Mouse (Mus musculus) gastrocnemius, postnatal 10 days (tissue): ENCODE data around the gene Nmt1. TPM values are rescaled to one million over a fixed set of nuclear protein-coding genes. Genes with fewer than 3 reads are reported as not detected.

Source experiments
- DNase-seq: peaks from one replicate; pipeline ENCODE4 v3.0.0; 2021; ENCODE audit warnings: mixed read lengths
- total RNA-seq, 2 experiments: library from RNA; stranded (reverse); gene quantifications; 2 replicates each; pipeline ENCODE4 v1.2.3; 2021

Nmt1 gene
- total RNA-seq, 2 experiments from 2014 or later = 41.5 to 49.7 TPM

- DNase-seq = no peak
These were observed 16.0 kb downstream of the Nmt1 start for GRCm38 (mm10) chr11:103043982-103044381.

GRCm38 (mm10) chr11:103046286-103046685, 18.3 kb downstream of the Nmt1 start:
- DNase-seq = no peak

GRCm38 (mm10) chr11:103049611-103050010, 21.6 kb downstream of the Nmt1 start:
- DNase-seq = no peak

- DNase-seq = peak; percentile 45
These were observed 22.2 kb downstream of the Nmt1 start for GRCm38 (mm10) chr11:103050153-103050552.

GRCm38 (mm10) chr11:103051249-103051691, 23.3 kb downstream of the Nmt1 start:
- peak; percentile 51 for DNase-seq

GRCm38 (mm10) chr11:103052078-103052477, 24.1 kb downstream of the Nmt1 start:
- DNase-seq = no peak

GRCm38 (mm10) chr11:103053191-103054076, 25.4 kb downstream of the Nmt1 start:
- no peak for DNase-seq

GRCm38 (mm10) chr11:103054798-103055197, 26.8 kb downstream of the Nmt1 start:
- DNase-seq = peak; percentile 69

- DNase-seq = no peak
These were observed 28.6 kb downstream of the Nmt1 start for GRCm38 (mm10) chr11:103056636-103057035.

- DNase-seq = no peak
These were observed 30.6 kb downstream of the Nmt1 start for GRCm38 (mm10) chr11:103058499-103059085.

- DNase-seq = no peak
These were observed 38.4 kb downstream of the Nmt1 start for GRCm38 (mm10) chr11:103066191-103067050.

GRCm38 (mm10) chr11:103067051-103067361, 39.0 kb downstream of the Nmt1 start:
- no peak for DNase-seq

- DNase-seq = peak; percentile 75
These were observed 39.5 kb downstream of the Nmt1 start for GRCm38 (mm10) chr11:103067457-103068001.

- DNase-seq = no peak
These were observed 40.3 kb downstream of the Nmt1 start for GRCm38 (mm10) chr11:103068272-103068671.

- no peak for DNase-seq
These were observed 40.9 kb downstream of the Nmt1 start for GRCm38 (mm10) chr11:103068884-103069283.

- DNase-seq = no peak
These were observed 41.7 kb downstream of the Nmt1 start for GRCm38 (mm10) chr11:103069731-103070130.

- DNase-seq = no peak
These were observed 42.4 kb downstream of the Nmt1 start for GRCm38 (mm10) chr11:103070322-103070880.

- no peak for DNase-seq
These were observed 45.7 kb downstream of the Nmt1 start for GRCm38 (mm10) chr11:103073671-103074070.

- no peak for DNase-seq
These were observed 46.2 kb downstream of the Nmt1 start for GRCm38 (mm10) chr11:103074121-103074650.

GRCm38 (mm10) chr11:103074796-103075323, 46.9 kb downstream of the Nmt1 start:
- DNase-seq = no peak

- DNase-seq = no peak
These were observed 48.0 kb downstream of the Nmt1 start for GRCm38 (mm10) chr11:103076010-103076409.

- no peak for DNase-seq
These were observed 48.6 kb downstream of the Nmt1 start for GRCm38 (mm10) chr11:103076581-103076980.
